Mouse (Mus musculus) intestine, postnatal 0 days (tissue): Measurements from ENCODE around the gene Lgr6. TPM values are rescaled to one million over a fixed set of nuclear protein-coding genes. Genes with fewer than 3 reads are reported as not detected.

Source experiments
- ATAC-seq: fragments of 200-750 bp; cut with Nextera tagmentation; 2 replicates; pipeline ENCODE4 v1.8.0; 2017; ENCODE audit warnings: mild to moderate bottlenecking, moderate TSS enrichment, moderate library complexity
- H3K27ac ChIP-seq: fragments of 300-500 bp; sonication (generic); 2 replicates; pipeline ENCODE4 v1.5.1; 2014; ENCODE audit warnings: mild to moderate bottlenecking, low read depth, low read length, moderate library complexity
- H3K27me3 ChIP-seq: fragments of 300-500 bp; sonication (generic); replicated peaks from 2 replicates; pipeline ENCODE4 v1.6.1; 2014; ENCODE audit warnings: low read length, mixed read lengths; ENCODE audit not compliant: control insufficient read depth, insufficient read depth
- H3K36me3 ChIP-seq: fragments of 300-500 bp; sonication (generic); 2 replicates; pipeline ENCODE4 v1.6.1; 2014; ENCODE audit warnings: mild to moderate bottlenecking, moderate library complexity; ENCODE audit not compliant: control insufficient read depth, insufficient read depth
- H3K4me1 ChIP-seq: fragments of 300-500 bp; sonication (generic); replicated peaks from 2 replicates; pipeline ENCODE4 v1.6.1; 2014; ENCODE audit warnings: antibody characterized with exemption, low read length, mixed read lengths; ENCODE audit not compliant: control insufficient read depth, insufficient read depth
- H3K4me2 ChIP-seq: fragments of 300-500 bp; sonication (generic); replicated peaks from 2 replicates; pipeline ENCODE4 v1.6.1; 2014; ENCODE audit warnings: low read depth, mild to moderate bottlenecking, moderate library complexity
- H3K4me3 ChIP-seq: fragments of 300-500 bp; sonication (generic); 2 replicates; pipeline ENCODE4 v1.5.1; 2014; ENCODE audit warnings: low read depth, low read length
- H3K9ac ChIP-seq: fragments of 300-500 bp; sonication (generic); 2 replicates; pipeline ENCODE4 v1.6.1; 2014; ENCODE audit warnings: mild to moderate bottlenecking, low read depth, low read length
- H3K9me3 ChIP-seq: fragments of 300-500 bp; sonication (generic); 2 replicates; pipeline ENCODE4 v1.6.1; 2016; ENCODE audit warnings: mixed run types; ENCODE audit not compliant: control insufficient read depth
- CTCF ChIP-seq: sonication (generic); IDR thresholded peaks from 2 replicates; pipeline ENCODE4 v1.5.1; 2016; ENCODE audit warnings: low read depth, mild to moderate bottlenecking, control low read depth, antibody characterized with exemption, moderate library complexity
- WGBS: fragments of 180-500 bp; shearing (Covaris S2); extraction: QIAGEN DNeasy Blood & Tissue Kit; methylation state at CpG from one replicate; pipeline ENCODE4 v1.1.7; 2014; 5-methylcytosine and 5-hydroxymethylcytosine counted together
- polyA plus RNA-seq: library from polyadenylated mRNA; unstranded; fragments of >200 nt; fragmentation: Nextera tagmentation; extraction: Ambion mirVana; gene quantifications from 2 replicates; pipeline ENCODE4 v1.2.1, GENCODE M21; 2015

Lgr6 gene
- polyA plus RNA-seq, 1 experiment from 2014 or later: 0.44 TPM

GRCm38 (mm10) chr1:135089626-135090025 lies 15.4 kb downstream of the Lgr6 start:
- TF ChIP-seq CTCF: no peak
- no peak overlapping the region for H3K4me3 ChIP-seq
- no peak overlapping the region for H3K4me2 ChIP-seq
- no peaks in the 10 kb centered on the region for H3K36me3 ChIP-seq
- no peak overlapping the region for H3K27ac ChIP-seq
- 76% methylated on average over 10 of the region's 10 CpGs for WGBS
- no peak overlapping the region for H3K9ac ChIP-seq
- no peaks in the 10 kb centered on the region for H3K9me3 ChIP-seq
- no peak for ATAC-seq
- H3K27me3 ChIP-seq: peaks cover 9% of the 10 kb centered on the region
- H3K4me1 ChIP-seq: no peaks in the 10 kb centered on the region

- Histone ChIP-seq H3K4me3 (no peak overlapping the region), H3K36me3 (no peaks in the 10 kb centered on the region), H3K27ac (no peak overlapping the region), H3K9me3 (no peaks in the 10 kb centered on the region), H3K4me2 (no peak overlapping the region), H3K4me1 (no peaks in the 10 kb centered on the region), H3K27me3 (peaks cover 9% of the 10 kb centered on the region), H3K9ac (no peak overlapping the region)
- WGBS: 51% methylated on average over 1 of the region's 1 CpGs
- no peak for TF ChIP-seq CTCF
- no peak for ATAC-seq
Observed at GRCm38 (mm10) chr1:135087414-135087813, 17.7 kb downstream of the Lgr6 start.

- Histone ChIP-seq H3K36me3 (no peaks in the 10 kb centered on the region), H3K9me3 (no peaks in the 10 kb centered on the region), H3K4me1 (no peaks in the 10 kb centered on the region), H3K4me3 (no peak overlapping the region), H3K27ac (no peak overlapping the region), H3K9ac (no peak overlapping the region), H3K27me3 (peaks cover 9% of the 10 kb centered on the region), H3K4me2 (no peak overlapping the region)
- no peak for ATAC-seq
- no peak for TF ChIP-seq CTCF
- WGBS: 27% methylated on average over 7 of the region's 7 CpGs
Observed at GRCm38 (mm10) chr1:135086015-135086414, 19.1 kb downstream of the Lgr6 start.

- Histone ChIP-seq H3K9me3 (no peaks in the 10 kb centered on the region), H3K4me2 (no peak overlapping the region), H3K27me3 (peaks cover 9% of the 10 kb centered on the region), H3K36me3 (no peaks in the 10 kb centered on the region), H3K27ac (no peak overlapping the region), H3K4me3 (no peak overlapping the region), H3K4me1 (no peaks in the 10 kb centered on the region), H3K9ac (no peak overlapping the region)
- 13% methylated on average over 28 of the region's 28 CpGs for WGBS
- no peak for ATAC-seq
- TF ChIP-seq CTCF: no peak
Observed at GRCm38 (mm10) chr1:135085296-135085871, 19.7 kb downstream of the Lgr6 start.

GRCm38 (mm10) chr1:135083465-135083864 lies 21.6 kb downstream of the Lgr6 start:
- Histone ChIP-seq H3K36me3 (no peaks in the 10 kb centered on the region), H3K27me3 (peaks cover 9% of the 10 kb centered on the region), H3K4me2 (no peak overlapping the region), H3K4me3 (no peak overlapping the region), H3K4me1 (no peaks in the 10 kb centered on the region), H3K9ac (no peak overlapping the region), H3K9me3 (no peaks in the 10 kb centered on the region), H3K27ac (no peak overlapping the region)
- no peak for TF ChIP-seq CTCF
- no peak for ATAC-seq
- WGBS: 82% methylated on average over 9 of the region's 9 CpGs

GRCm38 (mm10) chr1:135082267-135082666 lies 22.8 kb downstream of the Lgr6 start:
- Histone ChIP-seq H3K9me3 (no peaks in the 10 kb centered on the region), H3K4me2 (no peak overlapping the region), H3K27me3 (peaks cover 9% of the 10 kb centered on the region), H3K9ac (no peak overlapping the region), H3K27ac (no peak overlapping the region), H3K4me3 (no peak overlapping the region), H3K4me1 (no peaks in the 10 kb centered on the region), H3K36me3 (no peaks in the 10 kb centered on the region)
- 74% methylated on average over 3 of the region's 3 CpGs for WGBS
- no peak for TF ChIP-seq CTCF
- no peak for ATAC-seq

GRCm38 (mm10) chr1:135079021-135079420 lies 26.1 kb downstream of the Lgr6 start:
- no peak for ATAC-seq
- no peak overlapping the region for H3K4me3 ChIP-seq
- 7% methylated on average over 2 of the region's 2 CpGs for WGBS
- H3K9ac ChIP-seq: no peak overlapping the region
- no peak overlapping the region for H3K4me2 ChIP-seq
- no peaks in the 10 kb centered on the region for H3K36me3 ChIP-seq
- H3K27me3 ChIP-seq: no peaks in the 10 kb centered on the region
- no peak overlapping the region for H3K27ac ChIP-seq
- H3K4me1 ChIP-seq: no peaks in the 10 kb centered on the region
- no peak for TF ChIP-seq CTCF
- no peaks in the 10 kb centered on the region for H3K9me3 ChIP-seq
